Mouse (Mus musculus): ENCODE data around the gene Olfml3. TPM values are rescaled to one million over a fixed set of nuclear protein-coding genes. Genes with fewer than 3 reads are reported as not detected.
A peak's percentile ranks its signal among the peaks of the same experiment; 100 is the strongest.

The Olfml3 gene
- 5.9 and 7.0 TPM in 2 replicates for total RNA-seq (2017)

DNA sequence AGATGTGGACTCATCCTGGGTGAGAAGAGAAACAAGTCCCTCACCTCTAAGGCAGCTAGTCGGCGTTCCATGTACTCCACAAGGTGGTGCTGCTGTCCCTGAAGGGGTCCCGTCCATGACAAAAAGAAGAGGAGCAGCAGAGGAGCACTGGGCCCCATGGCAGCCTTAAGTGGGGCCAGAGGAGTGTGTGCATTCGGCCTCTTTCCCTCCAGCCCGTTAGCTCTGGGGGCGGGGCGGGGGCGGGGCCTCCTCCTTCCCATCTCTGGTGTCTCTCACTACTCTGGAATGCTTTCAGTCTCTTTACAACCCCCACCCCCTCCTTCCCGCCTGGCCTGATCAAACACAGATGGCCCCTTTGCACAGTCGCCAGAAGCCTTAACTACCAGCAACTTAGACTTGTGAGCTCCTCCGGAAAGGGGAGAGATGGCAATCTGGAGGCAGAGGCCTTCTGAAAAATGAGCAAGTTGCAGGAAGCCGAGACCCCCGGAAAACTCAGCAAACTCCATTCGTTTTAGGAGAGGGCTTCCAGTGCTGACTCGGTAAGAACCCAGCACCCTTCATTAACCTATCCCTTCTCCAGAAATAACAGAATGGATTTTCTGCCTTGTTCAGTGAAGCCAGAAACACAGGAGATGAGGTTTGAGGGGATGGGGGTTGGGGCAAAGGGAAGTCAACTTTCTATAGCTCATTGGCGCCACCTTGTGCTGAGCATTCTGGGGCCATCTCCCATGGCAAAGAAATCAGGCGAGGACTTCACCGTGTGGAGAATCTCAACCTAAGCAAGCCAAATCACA lies at the start of gene Olfml3:
Gene Olfml3, minus strand, starts transcription at position 224 of the 794 bp plus-strand sequence.
- peak; percentile 58 for ATAC-seq (ENCODE audit: extremely low read depth, insufficient number of reproducible peaks, low FRiP score, poor library complexity, severe bottlenecking)

DNA sequence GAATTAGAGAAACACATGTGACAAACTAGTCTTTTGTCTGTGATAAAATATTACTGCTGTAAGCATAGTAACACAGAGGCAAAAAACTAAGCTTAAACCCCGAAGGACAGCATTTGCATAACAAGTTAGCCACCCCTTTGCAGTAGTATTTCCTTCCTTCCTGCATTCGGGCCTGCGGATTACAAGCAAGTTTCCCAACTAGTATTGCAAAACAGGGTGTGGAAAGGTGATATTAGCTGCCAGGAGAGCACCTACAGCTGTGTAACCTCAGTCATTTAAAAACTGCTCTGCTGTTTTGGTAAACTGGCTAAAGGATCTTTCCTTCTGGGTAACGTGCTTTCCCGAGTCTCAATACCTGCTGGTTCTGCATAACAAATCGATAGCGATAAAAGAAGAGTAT lies 49.4 kb upstream of the Olfml3 start:
- ATAC-seq (ENCODE audit: extremely low read depth, insufficient number of reproducible peaks, low FRiP score, poor library complexity, severe bottlenecking) = no peak

DNA sequence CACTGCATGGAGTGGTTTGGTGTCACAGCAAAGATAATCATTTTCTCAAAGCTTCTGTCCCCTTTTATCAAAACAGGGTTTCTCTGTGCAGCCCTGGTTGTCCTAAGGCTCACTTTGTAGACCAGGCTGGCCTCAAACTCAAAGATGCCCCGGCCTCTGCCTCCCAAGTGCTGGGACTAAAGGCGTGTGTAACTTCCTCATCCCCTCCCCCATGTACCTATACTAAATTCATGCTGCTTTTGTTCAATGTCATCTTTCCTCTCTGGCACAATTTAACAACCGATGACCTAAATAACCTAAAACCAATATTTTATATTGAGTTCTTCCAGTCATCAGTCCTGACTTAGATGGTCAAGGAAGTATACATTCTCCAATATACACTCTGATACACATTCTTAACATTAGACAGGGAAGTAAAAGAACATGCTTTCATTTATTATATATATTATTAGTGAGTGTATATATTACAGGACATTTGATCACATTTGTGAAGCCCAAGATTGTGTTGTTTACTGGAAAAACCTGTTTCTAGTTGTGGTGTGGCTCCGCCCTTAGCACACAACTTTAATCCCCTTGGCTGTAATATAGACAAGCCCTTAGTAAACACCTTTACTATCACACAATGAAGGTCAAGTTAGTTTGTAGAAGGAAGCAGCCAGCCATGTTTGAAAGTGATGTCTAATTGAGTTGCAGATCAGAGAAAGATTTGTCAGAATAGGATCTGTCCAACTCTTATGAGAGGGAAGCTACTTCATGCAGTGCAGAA lies 45.2 kb upstream of the Olfml3 start:
- no peak for ATAC-seq (ENCODE audit: extremely low read depth, insufficient number of reproducible peaks, low FRiP score, poor library complexity, severe bottlenecking)

DNA sequence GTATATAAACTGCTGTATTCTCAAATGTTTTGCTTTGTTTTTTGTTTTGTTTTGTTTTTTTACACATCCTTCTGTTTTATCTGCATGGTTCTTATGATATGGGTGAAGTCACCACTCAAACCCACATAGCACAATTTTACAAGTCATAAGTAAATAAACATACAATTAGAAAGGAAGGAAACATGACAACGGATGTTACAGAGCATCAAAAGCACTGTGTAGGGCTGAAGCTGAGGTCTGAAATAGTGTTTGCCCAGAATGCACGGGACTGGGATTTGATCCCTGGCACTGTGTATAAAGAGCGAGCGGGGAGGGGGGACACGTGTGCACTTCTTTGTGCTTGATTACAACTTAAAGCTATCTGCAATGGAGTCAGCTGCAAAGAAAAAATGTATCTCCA lies 43.0 kb upstream of the Olfml3 start:
- ATAC-seq (ENCODE audit: extremely low read depth, insufficient number of reproducible peaks, low FRiP score, poor library complexity, severe bottlenecking) = no peak

DNA sequence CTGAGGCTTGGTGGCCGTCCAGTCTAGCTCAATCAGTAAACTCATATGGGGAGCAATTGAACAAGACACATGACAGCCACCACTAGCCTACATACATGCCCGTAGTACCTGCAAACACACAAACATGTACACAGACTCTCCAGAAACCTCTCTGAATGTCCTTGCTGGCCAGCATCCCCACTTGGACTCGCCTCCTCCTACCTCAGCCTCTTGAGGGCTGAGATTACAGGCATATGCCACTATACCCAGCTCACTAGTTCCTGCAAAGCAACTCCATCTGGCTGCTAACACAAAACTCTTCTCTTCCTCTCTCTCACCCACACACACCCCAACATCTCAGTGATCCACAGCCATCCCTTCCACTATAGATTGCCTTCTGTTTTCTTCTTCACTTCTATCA lies 42.5 kb upstream of the Olfml3 start:
- no peak for ATAC-seq (ENCODE audit: extremely low read depth, insufficient number of reproducible peaks, low FRiP score, poor library complexity, severe bottlenecking)

DNA sequence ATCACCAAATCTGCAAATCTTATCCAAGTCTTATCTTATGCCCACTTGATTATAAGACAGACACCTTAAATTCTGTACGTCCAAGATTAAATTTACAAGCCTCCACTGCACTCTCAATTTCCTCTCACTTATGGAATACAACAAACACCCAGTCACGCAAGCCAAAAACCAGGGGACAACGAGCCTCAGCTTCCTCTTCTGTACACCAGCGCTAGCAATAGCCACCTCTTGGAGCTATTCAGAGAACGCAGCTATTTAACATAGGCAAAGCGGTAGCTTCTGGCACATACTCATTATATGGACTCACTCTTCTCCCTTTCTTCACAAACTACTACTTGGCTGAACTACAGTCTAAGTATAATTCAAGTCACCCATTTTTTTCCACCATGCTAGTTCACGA lies 41.4 kb upstream of the Olfml3 start:
- ATAC-seq (ENCODE audit: extremely low read depth, insufficient number of reproducible peaks, low FRiP score, poor library complexity, severe bottlenecking) = peak; percentile 55

DNA sequence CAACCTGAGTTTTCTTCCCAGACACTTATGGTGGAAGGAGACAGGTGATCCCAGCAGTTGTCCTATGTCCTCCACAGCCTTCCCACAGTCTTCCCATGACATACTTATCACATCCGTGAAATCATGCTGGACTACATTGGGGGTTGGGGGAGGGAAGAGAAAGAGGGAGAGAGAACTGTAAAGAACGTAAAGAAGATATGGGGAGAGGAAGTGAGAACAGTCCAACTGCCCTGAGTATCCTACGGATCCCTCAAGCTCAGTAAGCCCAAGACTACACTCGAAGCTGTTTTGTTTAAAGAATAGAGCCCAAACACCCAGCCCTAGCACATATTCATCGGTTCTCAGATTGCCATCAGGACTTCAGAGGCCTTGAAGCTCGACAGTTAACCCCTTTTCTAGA lies 40.9 kb upstream of the Olfml3 start:
- ATAC-seq (ENCODE audit: extremely low read depth, insufficient number of reproducible peaks, low FRiP score, poor library complexity, severe bottlenecking) = no peak

DNA sequence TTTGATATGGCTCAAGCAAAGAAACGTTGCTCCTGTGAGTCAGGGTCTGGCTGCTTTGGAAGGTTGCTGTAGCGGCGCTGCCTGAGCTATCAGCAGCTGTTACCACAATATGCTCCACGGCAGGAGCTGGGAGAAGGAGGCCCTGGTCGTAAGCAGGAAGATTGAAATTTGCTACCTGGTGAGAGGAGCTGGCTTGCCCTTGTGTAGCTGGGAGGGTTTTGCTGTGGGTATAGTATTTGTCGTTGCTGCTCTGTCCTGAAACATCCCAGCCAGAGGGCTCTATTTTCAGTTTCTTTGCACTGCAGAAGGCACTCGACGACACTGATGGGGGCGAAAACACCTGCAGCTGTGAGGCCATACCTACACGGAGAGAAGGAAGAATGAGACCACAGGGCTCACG lies 40.1 kb upstream of the Olfml3 start:
- no peak for ATAC-seq (ENCODE audit: extremely low read depth, insufficient number of reproducible peaks, low FRiP score, poor library complexity, severe bottlenecking)

DNA sequence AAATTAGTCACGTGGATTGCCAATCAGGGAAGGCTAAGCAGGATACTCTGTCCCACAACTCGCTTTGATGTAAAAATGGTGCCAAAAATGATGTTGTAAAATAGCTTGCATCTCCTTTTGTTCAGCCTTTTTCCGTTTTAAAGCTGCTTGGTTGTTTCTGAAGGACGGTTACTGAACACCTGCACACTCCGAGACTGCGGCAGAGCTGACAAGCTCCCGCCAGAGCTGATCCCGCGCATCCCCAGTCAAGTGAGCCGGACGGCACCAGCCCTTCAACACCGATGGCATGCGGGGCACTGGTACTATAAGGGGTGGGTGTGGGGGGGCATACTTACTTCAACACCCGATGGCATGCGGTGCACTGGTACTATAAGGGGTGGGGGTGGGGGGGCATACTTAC lies 36.2 kb upstream of the Olfml3 start:
- no peak for ATAC-seq (ENCODE audit: extremely low read depth, insufficient number of reproducible peaks, low FRiP score, poor library complexity, severe bottlenecking)

DNA sequence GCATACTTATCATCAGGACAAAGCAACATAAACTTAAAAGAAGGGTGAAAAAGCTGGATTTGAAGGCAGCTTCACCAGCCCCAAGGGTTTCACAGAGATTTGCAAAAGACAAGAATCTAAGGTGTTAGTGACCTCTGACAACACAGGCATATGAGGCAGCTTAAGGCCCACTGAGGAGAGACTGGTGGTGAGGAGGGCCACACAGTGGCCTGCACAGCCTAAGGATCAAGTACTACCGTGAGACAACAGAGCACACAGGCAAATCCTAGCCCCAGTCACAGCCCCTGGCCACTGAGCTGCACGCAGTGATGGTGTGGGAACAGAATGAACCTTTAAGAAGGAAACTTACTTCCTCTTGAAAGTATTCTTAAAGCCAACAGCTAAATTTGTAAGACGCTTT lies 35.7 kb upstream of the Olfml3 start:
- 0 out of 2 replicates have a peak, but pooled peaks have one; percentile 14 for ATAC-seq (ENCODE audit: extremely low read depth, insufficient number of reproducible peaks, low FRiP score, poor library complexity, severe bottlenecking)

DNA sequence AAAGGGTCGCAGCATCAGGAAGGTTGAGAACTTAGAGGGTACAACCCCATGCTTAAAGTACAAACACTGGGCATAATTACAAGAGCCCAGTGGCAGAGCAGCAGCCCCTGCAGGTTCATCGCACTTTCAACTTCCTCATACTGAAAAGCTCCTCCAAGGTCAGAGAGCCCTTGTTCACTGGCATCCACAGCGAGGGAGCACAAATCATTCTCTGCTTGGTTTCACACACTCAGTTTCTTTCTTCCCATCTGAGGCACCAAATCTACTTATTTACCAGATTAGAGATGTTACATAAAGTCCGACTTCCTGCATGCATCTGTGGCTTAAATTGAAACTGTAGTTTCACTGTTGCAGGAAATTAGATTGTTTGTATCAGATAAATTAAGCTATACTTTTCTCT lies 35.0 kb upstream of the Olfml3 start:
- peak; percentile 80; the same call in 1 of the 2 replicates for ATAC-seq (ENCODE audit: extremely low read depth, insufficient number of reproducible peaks, low FRiP score, poor library complexity, severe bottlenecking)

DNA sequence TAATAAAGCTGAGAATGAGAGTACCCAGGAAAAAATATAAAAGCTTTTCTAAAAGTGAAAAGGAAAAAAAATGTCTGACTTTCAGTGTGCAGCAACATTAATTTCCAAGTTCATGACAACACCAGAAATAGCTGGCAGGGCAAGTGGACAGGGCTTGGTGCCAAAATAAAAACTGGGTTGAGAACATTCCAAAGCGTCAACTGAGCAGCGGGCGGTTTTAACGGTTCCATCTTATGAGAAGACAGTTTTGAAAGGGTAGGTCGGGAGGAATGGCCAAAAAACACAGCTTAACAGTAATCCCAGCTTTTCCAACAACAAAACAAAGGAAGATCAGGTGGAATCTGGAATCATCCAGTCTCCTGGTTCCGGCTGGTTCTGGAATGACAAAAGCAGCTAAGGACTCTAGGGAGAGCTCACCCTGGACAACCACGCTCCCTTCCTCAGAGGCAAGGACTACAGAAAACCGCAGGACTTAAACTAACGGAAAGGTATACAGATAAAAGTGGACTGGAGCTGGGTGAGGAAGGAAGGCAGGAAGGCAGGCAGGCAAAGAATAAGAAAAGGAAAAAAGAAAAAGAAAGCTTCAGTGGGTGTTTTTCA lies 33.8 kb upstream of the Olfml3 start:
- ATAC-seq (ENCODE audit: extremely low read depth, insufficient number of reproducible peaks, low FRiP score, poor library complexity, severe bottlenecking) = no peak

DNA sequence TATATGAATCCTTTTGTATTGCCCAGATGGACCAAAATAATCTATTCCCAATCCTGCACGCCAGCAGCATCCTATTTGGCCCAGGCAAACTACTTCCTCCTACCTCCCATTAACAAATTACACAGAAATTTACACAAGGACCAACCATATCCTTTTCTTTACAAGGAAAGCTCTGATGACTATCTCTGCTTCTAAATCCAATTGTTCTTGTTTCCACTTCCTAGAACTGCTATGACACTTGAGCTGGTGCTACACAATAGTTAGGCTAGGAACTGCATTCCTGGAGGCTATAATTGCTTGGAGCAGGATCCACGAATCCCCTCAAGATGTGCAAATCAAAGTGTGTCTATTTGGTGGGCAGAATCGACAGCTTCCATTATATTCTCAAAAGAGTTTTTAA lies 29.0 kb upstream of the Olfml3 start:
- no peak for ATAC-seq (ENCODE audit: extremely low read depth, insufficient number of reproducible peaks, low FRiP score, poor library complexity, severe bottlenecking)

DNA sequence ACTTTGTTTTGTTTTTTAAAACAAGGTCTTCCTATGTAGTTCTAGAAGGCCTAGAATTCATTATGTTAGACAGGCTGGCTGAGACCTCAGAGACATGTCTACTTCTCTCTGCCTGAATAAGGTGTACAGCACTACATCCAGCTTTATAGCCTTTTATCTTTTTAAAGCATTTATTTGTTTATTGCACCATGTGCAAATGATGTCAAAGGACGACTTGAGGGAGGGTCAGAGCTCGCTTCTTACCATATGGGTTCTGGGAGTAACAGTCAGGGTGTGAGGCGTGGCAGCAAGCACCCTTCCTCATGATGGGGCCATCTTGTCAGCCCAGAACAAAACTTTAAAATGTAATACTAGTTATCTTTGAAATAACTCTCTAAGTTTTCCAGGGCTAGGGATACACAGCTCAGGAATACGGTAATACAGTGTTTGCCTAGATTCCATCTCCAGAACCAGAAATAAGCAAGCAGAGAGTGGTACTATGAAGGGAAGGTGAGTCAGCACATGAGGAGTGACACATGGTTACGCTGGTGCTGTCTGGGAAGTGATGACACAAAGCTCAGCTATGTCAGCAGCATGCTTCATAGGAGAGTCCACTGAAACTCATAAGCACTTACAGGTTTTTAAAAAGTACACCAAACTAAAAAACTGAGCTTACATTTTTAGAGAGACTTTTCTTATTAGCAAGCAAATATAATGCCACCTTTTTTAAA lies 21.6 kb upstream of the Olfml3 start:
- ATAC-seq (ENCODE audit: extremely low read depth, insufficient number of reproducible peaks, low FRiP score, poor library complexity, severe bottlenecking) = no peak

DNA sequence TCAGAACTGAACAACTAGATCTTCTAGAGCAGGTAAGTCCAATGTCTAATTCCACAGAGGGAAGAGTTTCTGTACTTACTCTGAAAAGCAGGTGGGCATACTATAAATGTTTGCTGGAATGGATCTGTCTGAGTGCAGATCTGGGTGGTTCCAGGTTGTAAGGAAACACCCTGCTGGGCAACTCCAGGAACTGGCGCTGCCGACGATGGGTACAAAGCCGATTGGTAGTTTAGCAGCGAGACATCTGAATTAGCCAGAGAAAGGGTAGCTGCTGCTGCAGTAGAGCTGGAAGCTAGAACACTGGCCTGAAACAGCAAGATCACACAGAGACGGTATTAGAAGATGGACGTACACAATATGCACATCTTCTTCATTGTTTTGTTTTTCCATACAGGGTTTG lies 20.7 kb upstream of the Olfml3 start:
- ATAC-seq (ENCODE audit: extremely low read depth, insufficient number of reproducible peaks, low FRiP score, poor library complexity, severe bottlenecking) = no peak

DNA sequence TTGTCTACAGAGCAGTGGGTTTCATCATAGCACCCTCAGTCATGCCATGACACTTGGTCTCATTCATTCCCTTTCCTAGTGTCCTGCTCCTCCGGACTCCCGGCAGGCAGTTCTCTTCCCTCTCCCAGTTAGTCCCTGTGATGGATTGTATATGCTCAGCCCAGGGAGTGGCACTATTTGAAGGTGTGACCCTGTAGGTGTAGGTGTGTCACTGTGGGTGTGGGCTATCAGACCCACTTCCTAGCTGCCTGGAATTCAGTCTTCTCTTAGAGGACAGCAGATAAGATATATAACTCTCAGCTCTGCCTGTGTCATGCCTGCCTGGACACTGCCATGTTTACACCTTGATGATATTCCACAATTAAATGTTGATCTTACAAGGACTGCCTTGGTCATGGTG lies 19.1 kb upstream of the Olfml3 start:
- ATAC-seq (ENCODE audit: extremely low read depth, insufficient number of reproducible peaks, low FRiP score, poor library complexity, severe bottlenecking) = no peak

DNA sequence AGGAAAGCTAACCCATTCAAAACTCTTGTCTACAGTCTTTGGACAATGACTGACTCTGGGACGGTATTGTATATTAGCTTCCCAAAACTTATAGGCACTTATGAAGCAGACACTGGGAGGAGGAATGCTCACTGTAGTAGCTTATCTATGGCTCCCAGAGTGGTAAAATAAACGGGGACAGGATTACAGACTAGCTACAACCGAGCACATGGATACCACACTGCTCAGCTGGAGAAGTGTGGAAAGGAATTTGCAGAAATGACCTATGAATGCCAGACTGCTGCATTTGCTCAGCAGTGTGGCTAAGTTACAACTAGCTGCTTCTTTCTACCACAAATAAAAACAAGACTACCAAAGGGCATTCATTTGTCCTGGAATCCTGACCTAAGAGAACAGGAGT lies 17.6 kb upstream of the Olfml3 start:
- no peak for ATAC-seq (ENCODE audit: extremely low read depth, insufficient number of reproducible peaks, low FRiP score, poor library complexity, severe bottlenecking)

DNA sequence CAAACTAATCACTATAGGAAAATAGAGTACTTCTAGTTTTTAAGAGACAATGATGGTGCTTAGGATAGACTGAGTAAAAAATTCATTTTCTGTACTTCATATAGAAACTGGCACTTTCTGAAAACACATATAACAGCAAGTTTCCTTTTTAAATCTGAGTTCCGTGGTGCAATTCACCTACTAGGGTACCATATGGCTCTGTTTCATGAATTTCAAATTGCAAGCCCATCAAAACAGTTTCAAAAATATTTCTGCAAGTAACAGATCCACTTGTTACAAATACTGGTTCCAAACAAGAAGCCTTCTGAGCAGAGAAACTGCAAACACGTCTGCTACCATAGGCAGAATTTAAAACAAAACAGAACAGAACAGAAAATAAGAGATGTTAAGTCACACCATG lies 13.8 kb upstream of the Olfml3 start:
- no peak for ATAC-seq (ENCODE audit: extremely low read depth, insufficient number of reproducible peaks, low FRiP score, poor library complexity, severe bottlenecking)

DNA sequence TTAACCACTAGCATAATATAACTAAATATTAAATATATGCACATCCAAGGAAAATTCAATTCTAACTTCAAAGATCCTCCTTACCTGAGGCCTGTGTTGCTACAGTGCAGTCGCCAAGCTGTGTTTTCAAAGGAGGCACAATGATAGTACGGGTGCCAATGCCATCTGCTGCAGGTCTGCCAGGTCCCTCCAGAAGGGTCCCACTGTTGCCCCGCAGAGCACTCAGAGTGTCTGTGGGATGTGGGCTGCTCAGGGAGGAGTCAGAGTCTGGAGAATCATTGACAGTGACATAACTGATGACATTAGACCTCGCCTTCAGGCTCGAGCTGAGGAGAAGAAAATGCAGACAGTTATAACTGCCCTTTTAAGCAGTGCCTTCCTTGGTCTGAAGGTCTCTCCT lies 8.9 kb upstream of the Olfml3 start:
- no peak for ATAC-seq (ENCODE audit: extremely low read depth, insufficient number of reproducible peaks, low FRiP score, poor library complexity, severe bottlenecking)

All from neutrophil, adult 5-6 weeks (primary cell).